In the genomic region with DNA sequence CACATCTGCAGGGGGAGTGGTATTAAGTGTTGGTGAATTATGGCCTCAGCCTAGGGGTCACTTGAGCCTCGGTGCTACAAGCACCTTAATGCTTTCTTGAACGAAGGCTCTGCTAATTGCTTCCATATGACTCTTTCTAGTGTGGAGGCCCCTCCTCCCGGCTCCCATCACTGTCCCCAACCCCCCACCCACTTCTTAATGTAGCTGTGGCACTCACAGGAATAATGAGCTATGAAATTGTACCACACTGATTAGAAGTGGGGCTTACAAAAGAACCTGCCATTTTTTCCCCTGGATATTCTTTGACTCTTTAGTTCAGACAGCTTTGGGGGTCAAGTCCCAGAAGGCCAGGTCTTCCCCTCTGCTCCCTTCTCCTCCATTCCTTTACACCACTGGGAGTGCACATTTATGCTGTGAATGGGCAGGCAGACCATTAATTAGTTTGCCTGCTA, we compare ENCODE assay signal across 20 mouse cellular contexts.
DNase-seq lines count a peak whose midpoint lies in the region; ATAC-seq and TF ChIP-seq lines count a peak whose summit lies in the region.
"Had no signal": no experiment of that assay in that cellular context is flagged by ENCODE, and none has a peak within 500 bp of the region (broad histone marks: within the 10 kb centered on the region; RNA-seq: fewer than 3 reads in every experiment).

No protein-coding gene starts in this region.

- H3K36me3 ChIP-seq in kidney, embryonic 14.5 days (ENCODE audit: control insufficient read depth, insufficient read depth, low read length) = no peaks in the 10 kb centered on the region
- H3K36me3 ChIP-seq in embryonic facial prominence, embryonic 12.5 days = no peaks in the 10 kb centered on the region
- H3K36me3 ChIP-seq in thymus, adult 2 months (ENCODE audit: control insufficient read depth, insufficient read depth, low read length) = no peaks in the 10 kb centered on the region
- H3K36me3 ChIP-seq: forebrain, embryonic 12.5 days; heart, embryonic 13.5 days; liver, embryonic 13.5 days; lung, embryonic 15.5 days had no signal

- no peak overlapping the region for H3K27ac ChIP-seq in kidney, embryonic 14.5 days (ENCODE audit: low read depth, low read length)
- H3K27ac ChIP-seq in embryonic facial prominence, embryonic 12.5 days = peak overlapping the region; percentile 58; the same call in 1 of the 2 replicates
- no peak overlapping the region for H3K27ac ChIP-seq in thymus, adult 2 months (ENCODE audit: control insufficient read depth, insufficient read depth, low read length)
- H3K27ac ChIP-seq: forebrain, embryonic 12.5 days; heart, embryonic 13.5 days; liver, embryonic 13.5 days; lung, embryonic 15.5 days had no signal

- WGBS in kidney, embryonic 14.5 days = 13% methylated on average over 3 of the region's 3 CpGs
- whole genome bisulfite sequencing in embryonic facial prominence, embryonic 12.5 days = 9% methylated on average over 3 of the region's 3 CpGs
- 87% methylated on average over 3 of the region's 3 CpGs for WGBS in thymus, adult 2 months

- TF ChIP-seq POLR2A in thymus, adult 2 months (IDR thresholded peaks at IDR 0.05; ENCODE audit: control insufficient read depth, extremely low read depth, insufficient read depth, low read length, poor library complexity) = no peak

- no peak overlapping the region for H3K4me2 ChIP-seq in kidney, embryonic 14.5 days (replicated peaks; ENCODE audit: low read depth, low read length)
- H3K4me2 ChIP-seq in embryonic facial prominence, embryonic 12.5 days (replicated peaks) = no peak overlapping the region
- H3K4me2 ChIP-seq: forebrain, embryonic 12.5 days; heart, embryonic 13.5 days; liver, embryonic 13.5 days; lung, embryonic 15.5 days had no signal

- no peak for DNase-seq in kidney, adult 11 months
- DNase-seq in embryo, embryonic 11 days = peak; percentile 78
- peak; percentile 74 for DNase-seq in mesoderm, embryonic 11.5 days (ENCODE audit: low read depth, low spot score)
- no peak for DNase-seq in adrenal gland, adult (ENCODE audit: inconsistent age in 2 of 2, low spot score in 1 of 2)
- DNase-seq in thymus, adult 2 months = no peak
- DNase-seq: adrenal gland, postnatal 36 days; cerebellum, adult 9-11 months; heart, postnatal 36 days; kidney, adult 2 months; layer of hippocampus, postnatal 36 days; liver, embryonic 13.5 days; right cerebral cortex, postnatal 4 days; thymus, postnatal 36 days had no signal

- no peak for TF ChIP-seq CTCF in thymus, adult 2 months (IDR thresholded peaks at IDR 0.05; ENCODE audit: borderline replicate concordance, control insufficient read depth, extremely low read depth, insufficient read depth, low read length, poor library complexity)

- H3K9me3 ChIP-seq in kidney, embryonic 14.5 days (ENCODE audit: control insufficient read depth, low read length) = no peaks in the 10 kb centered on the region
- H3K9me3 ChIP-seq in embryonic facial prominence, embryonic 12.5 days = no peaks in the 10 kb centered on the region
- H3K9me3 ChIP-seq: forebrain, embryonic 12.5 days; heart, embryonic 13.5 days; liver, embryonic 13.5 days; lung, embryonic 15.5 days had no signal

- no peaks in the 10 kb centered on the region for H3K27me3 ChIP-seq in kidney, embryonic 14.5 days (ENCODE audit: control insufficient read depth, insufficient read depth, low read length)
- no peaks in the 10 kb centered on the region for H3K27me3 ChIP-seq in embryonic facial prominence, embryonic 12.5 days
- H3K27me3 ChIP-seq in thymus, adult 2 months (ENCODE audit: control insufficient read depth, insufficient read depth, low read length) = no peaks in the 10 kb centered on the region
- H3K27me3 ChIP-seq: heart, embryonic 13.5 days; liver, embryonic 13.5 days; lung, embryonic 15.5 days; Patski had no signal

- ATAC-seq in kidney, embryonic 14.5 days (ENCODE audit: low FRiP score, low TSS enrichment) = peak; percentile 81
- ATAC-seq in embryonic facial prominence, embryonic 12.5 days (ENCODE audit: insufficient number of reproducible peaks, insufficient read depth, low FRiP score, low TSS enrichment) = no peak
- ATAC-seq: midbrain, embryonic 16.5 days; Patski had no signal

- no peak overlapping the region for H3K4me3 ChIP-seq in kidney, embryonic 14.5 days (ENCODE audit: low read length)
- H3K4me3 ChIP-seq in embryonic facial prominence, embryonic 12.5 days = no peak overlapping the region
- no peak overlapping the region for H3K4me3 ChIP-seq in thymus, adult 2 months (ENCODE audit: control insufficient read depth, insufficient read depth, low read length)
- H3K4me3 ChIP-seq: forebrain, embryonic 12.5 days; heart, embryonic 13.5 days; liver, embryonic 13.5 days; lung, embryonic 15.5 days had no signal

- no peak overlapping the region for H3K9ac ChIP-seq in kidney, embryonic 14.5 days (ENCODE audit: low read depth, low read length)
- no peak overlapping the region for H3K9ac ChIP-seq in embryonic facial prominence, embryonic 12.5 days
- H3K9ac ChIP-seq: forebrain, embryonic 12.5 days; heart, embryonic 13.5 days; liver, embryonic 13.5 days; lung, embryonic 15.5 days had no signal

- 0 out of 2 replicates have a peak, but pooled peaks cover 2% of the 10 kb centered on the region for H3K4me1 ChIP-seq in kidney, embryonic 14.5 days (ENCODE audit: control insufficient read depth, insufficient read depth, low read length)
- peaks cover 10% of the 10 kb centered on the region for H3K4me1 ChIP-seq in embryonic facial prominence, embryonic 12.5 days
- H3K4me1 ChIP-seq in thymus, adult 2 months (replicated peaks; ENCODE audit: control insufficient read depth, insufficient read depth, low read length) = no peaks in the 10 kb centered on the region

Comparison
In these comparisons a context has a peak if more than half of its experiments do, and no peak if none do; other contexts are left out.
1. DNase-seq: peak in embryo, embryonic 11 days (single experiment) and mesoderm, embryonic 11.5 days (single experiment); none in kidney, adult 11 months (single experiment), adrenal gland, adult (0 of 2) and thymus, adult 2 months (single experiment).